Mouse (Mus musculus) frontal cortex, adult 2 months (tissue): ENCODE data around the gene Golga4. TPM values are rescaled to one million over a fixed set of nuclear protein-coding genes. Genes with fewer than 3 reads are reported as not detected.

Experiments
- DNase-seq, 2 experiments: peaks; one replicate each; pipeline ENCODE4 v3.0.0; 2022; ENCODE audit warnings: low spot score in 1 of 2; ENCODE audit errors: extremely low spot score in 1 of 2
- polyA plus RNA-seq: library from polyadenylated mRNA; depleted of rRNA; stranded (reverse); fragments of >200 nt; gene quantifications from 2 replicates; pipeline ENCODE4 v1.2.3, GENCODE M21; 2012; rRNA removed

Gene Golga4
- polyA plus RNA-seq, 1 experiment: 70.4 TPM

DNA sequence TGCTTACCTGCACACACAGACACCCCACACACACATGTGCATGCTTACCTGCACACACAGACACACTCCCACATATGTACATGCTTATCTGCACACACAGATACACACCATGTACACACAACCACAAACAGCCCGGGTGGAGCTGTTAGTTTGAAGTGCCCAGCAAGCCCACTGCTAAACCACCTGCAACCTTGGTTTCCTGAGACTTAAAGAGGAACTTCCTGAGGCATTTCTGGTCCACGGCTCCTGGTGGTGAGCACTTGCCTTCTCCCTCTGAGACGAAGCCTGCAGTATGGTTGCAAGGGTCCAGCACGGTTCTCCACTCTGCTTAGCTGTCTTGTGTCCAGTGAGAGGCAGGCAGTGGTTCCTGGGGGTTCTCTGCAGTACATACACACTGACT, 114.7 kb downstream of the Golga4 start:
- no peak for DNase-seq

DNA sequence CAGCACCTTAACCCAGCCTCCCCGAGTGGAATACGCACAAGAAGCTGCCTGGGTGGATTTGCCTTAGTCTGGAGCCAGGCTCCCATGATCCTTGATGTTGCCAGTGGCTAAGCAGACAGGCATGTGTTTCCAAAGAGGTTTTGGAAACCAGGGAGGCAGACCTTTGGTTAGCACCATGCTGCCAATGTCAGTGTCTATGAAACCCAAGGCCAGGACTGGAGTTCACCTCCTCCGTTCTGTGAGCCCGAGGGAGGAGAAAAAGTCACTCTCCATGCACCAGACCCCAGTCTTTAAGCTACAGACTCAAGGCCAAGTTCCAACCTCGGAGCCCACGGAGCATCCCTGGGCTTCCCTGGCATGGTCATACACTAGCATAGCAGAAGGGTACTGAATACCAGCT, 115.6 kb downstream of the Golga4 start:
- no peak for DNase-seq

DNA sequence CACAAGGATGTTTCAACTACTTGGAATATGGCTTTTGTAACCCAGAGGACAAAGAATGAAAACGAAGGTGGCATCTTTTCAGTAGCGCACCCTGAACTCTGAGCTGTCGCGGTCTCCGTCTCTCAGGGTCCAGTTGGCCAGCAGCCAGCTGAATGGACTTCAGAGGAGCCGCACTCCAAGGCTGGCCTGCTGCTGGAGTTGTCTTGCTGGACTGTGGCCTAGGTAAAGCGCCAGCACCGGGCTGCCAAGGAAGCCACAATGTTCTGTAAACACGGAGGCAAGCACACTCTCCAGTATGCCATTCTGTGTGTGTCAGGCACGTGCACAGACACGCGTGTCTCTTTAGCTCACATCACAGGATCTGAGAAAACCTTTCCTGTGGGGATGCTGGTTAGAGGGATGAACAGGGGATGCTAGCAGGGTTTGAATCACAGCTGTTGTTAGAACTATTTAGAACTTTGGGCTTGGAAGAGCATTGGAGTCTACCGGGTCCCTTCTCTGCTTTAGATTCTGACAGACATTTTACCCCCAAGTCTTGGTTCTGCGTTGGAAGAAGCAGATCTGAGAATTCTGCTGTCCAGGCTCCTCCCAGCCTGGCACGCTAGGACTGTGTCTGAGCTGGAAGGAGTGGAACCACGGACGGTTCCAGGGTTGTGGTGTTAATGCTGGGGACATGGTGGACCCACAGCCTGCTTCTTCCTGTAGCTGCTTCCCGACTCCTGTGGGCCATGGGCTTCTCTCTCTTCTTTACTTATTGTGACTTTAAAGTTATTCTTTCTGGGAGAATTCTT, 116.5 kb downstream of the Golga4 start:
- DNase-seq: no peak

DNA sequence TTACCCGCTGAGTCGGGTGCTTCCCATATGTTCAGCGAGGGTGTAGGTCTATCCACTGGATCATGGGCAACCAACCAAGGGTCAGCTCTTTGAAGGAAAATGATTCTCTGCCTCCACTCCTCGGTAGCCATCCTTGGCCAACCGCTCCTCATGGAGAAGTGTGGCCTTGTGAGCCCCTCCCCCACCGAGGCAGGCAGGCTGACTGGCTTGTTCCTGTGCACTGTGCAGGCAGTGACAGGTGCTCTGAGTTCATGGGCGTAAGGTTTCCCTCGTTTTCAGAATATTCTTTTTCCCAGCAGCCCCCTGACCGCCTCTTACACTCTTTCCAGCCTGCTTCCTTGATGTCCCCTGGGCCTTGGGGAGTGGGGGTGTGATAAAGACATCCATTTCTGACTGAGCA, 117.4 kb downstream of the Golga4 start:
- no peak for DNase-seq

DNA sequence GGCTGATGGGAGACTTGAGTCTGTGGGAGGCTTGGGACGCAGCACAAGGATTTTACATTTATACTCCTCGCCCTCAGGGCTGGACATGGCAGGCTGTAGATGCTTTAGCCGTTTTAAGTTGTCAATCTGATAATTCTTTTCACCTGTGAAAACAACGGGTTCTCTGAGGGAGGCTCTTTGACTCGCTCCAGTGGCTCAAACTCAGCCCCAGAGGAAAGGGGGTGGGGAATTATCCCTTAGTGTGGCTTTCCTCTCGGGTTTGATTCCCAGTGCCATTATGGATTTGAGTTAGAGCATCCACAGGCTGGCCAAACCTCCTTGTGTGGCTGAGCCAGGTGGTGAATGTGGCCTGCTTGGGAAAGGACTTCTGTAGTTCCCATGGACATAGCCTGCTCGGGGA, 118.1 kb downstream of the Golga4 start:
- no peak for DNase-seq

DNA sequence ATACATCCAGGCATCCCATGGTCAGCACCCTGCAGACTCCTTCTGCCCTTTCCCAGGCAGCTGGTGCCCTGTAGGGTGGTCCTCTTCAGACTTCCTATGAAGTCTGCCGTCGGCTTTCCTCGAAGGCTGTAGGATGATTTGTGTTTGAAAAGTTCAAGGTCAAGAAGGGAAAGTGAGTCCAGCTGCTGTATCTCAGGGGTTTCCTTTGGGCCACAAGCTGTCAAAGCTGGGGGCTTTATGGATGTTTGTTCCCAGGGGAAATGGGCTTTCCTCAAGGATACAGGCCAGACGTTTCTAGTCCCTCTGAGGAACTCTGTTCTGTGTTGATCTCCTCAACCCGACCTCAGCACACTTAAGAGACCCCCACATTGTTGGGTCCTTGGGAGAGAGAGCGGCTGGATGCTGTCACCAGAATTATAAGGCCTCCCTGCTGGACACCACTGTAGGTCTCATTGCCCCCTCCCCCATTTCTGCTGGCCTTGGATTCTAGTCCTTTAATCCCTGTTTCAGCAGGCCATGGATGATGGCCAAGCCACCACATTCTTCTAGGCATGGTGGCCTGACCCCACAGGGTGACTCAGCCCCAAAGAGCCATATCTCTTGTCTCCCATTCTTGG, 123.8 kb downstream of the Golga4 start:
- DNase-seq: no peak

Other genes starting within 250 kb of the Golga4 start
- 28.9 and 29.1 TPM in 2 replicates for gene Eomes, start 28.1 kb upstream of the Golga4 start, polyA plus RNA-seq
- 2.5 and 4.5 TPM in 2 replicates for gene Itga9, start 100.4 kb downstream of the Golga4 start, polyA plus RNA-seq